Mouse (Mus musculus) stomach, postnatal 0 days (tissue): ENCODE measurements around the gene Olfr312. TPM values are rescaled to one million over a fixed set of nuclear protein-coding genes. Genes with fewer than 3 reads are reported as not detected.

Source experiments
- ATAC-seq: fragments of 200-750 bp; cut with Nextera tagmentation; 2 replicates; pipeline ENCODE4 v1.8.0; 2017; ENCODE audit not compliant: low FRiP score, low TSS enrichment
- DNase-seq: peaks from one replicate; pipeline ENCODE4 v3.0.0-alpha.2; 2016; ENCODE audit warnings: low spot score
- H3K27ac ChIP-seq: fragments of 300-500 bp; sonication (generic); replicated peaks from 2 replicates; pipeline ENCODE4 v1.5.1; 2014; ENCODE audit warnings: mild to moderate bottlenecking, control low read depth
- H3K27me3 ChIP-seq: fragments of 300-500 bp; sonication (generic); 2 replicates; pipeline ENCODE4 v1.6.1; 2014; ENCODE audit warnings: low read length; ENCODE audit not compliant: control insufficient read depth, insufficient read depth
- H3K36me3 ChIP-seq: fragments of 300-500 bp; sonication (generic); 2 replicates; pipeline ENCODE4 v1.6.1; 2014; ENCODE audit warnings: low read length, mixed read lengths; ENCODE audit not compliant: control insufficient read depth, insufficient read depth
- H3K4me1 ChIP-seq: fragments of 300-500 bp; sonication (generic); replicated peaks from 2 replicates; pipeline ENCODE4 v1.6.1; 2014; ENCODE audit warnings: antibody characterized with exemption; ENCODE audit not compliant: control insufficient read depth, insufficient read depth
- H3K4me2 ChIP-seq: fragments of 300-500 bp; sonication (generic); replicated peaks from 2 replicates; pipeline ENCODE4 v1.6.1; 2014; ENCODE audit warnings: low read depth, mild to moderate bottlenecking, control low read depth, moderate library complexity
- H3K4me3 ChIP-seq: fragments of 300-500 bp; sonication (generic); 2 replicates; pipeline ENCODE4 v1.5.1; 2014; ENCODE audit warnings: low read depth, low read length, control low read depth
- H3K9ac ChIP-seq: fragments of 300-500 bp; sonication (generic); 2 replicates; pipeline ENCODE4 v1.6.1; 2014; ENCODE audit warnings: mild to moderate bottlenecking, low read length, control low read depth, mixed read lengths
- H3K9me3 ChIP-seq: fragments of 300-500 bp; sonication (generic); 2 replicates; pipeline ENCODE4 v1.6.1; 2016; ENCODE audit warnings: low read length; ENCODE audit not compliant: control insufficient read depth
- CTCF ChIP-seq: IDR thresholded peaks from 2 replicates; pipeline ENCODE4 v1.5.1; 2016; ENCODE audit warnings: antibody characterized with exemption, low read depth, mild to moderate bottlenecking, moderate library complexity
- EP300 ChIP-seq: optimal IDR thresholded peaks from 2 replicates; pipeline ENCODE3; 2016; ENCODE audit warnings: antibody characterized with exemption
- WGBS: fragments of 180-500 bp; shearing (Covaris S2); extraction: QIAGEN DNeasy Blood & Tissue Kit; methylation state at CpG from one replicate; pipeline ENCODE4 v1.1.7; 2014; 5-methylcytosine and 5-hydroxymethylcytosine counted together
- polyA plus RNA-seq: library from polyadenylated mRNA; unstranded; fragments of >200 nt; fragmentation: Nextera tagmentation; extraction: Ambion mirVana; gene quantifications from 2 replicates; pipeline ENCODE4 v1.2.1, GENCODE M21; 2015

Gene Olfr312
- polyA plus RNA-seq, 1 experiment from 2014 or later: not detected

DNA sequence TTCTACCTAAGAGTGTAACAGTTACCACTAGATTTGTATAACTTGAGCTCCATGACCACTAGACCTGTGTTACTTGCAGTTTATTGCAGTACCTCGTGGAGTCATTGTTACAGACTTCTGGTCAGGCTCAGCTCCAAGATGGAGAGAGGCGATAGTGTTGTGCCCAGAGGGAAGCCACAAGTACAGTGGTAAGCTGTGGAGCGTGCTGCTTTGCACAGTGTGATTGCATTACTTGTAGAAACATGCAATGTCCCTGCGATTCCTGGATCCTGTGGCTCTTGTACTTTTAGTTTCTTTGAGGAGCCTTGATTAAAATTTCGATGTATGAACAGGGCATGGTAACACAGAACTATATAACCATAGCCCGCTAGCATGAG lies 38.9 kb downstream of the Olfr312 start:
- H3K4me2 ChIP-seq: peak overlapping the region; percentile 84
- H3K9me3 ChIP-seq: no peaks in the 10 kb centered on the region
- 0 out of 2 replicates have a peak, but pooled peaks cover 2% of the 10 kb centered on the region for H3K4me1 ChIP-seq
- peak overlapping the region; percentile 69 for H3K4me3 ChIP-seq
- no peaks in the 10 kb centered on the region for H3K36me3 ChIP-seq
- no peak for ATAC-seq
- TF ChIP-seq EP300: no peak
- no peak for TF ChIP-seq CTCF
- no peak overlapping the region for H3K9ac ChIP-seq
- no peak for DNase-seq
- H3K27ac ChIP-seq: no peak overlapping the region
- 67% methylated on average over 6 of the region's 6 CpGs for WGBS
- H3K27me3 ChIP-seq: no peaks in the 10 kb centered on the region

DNA sequence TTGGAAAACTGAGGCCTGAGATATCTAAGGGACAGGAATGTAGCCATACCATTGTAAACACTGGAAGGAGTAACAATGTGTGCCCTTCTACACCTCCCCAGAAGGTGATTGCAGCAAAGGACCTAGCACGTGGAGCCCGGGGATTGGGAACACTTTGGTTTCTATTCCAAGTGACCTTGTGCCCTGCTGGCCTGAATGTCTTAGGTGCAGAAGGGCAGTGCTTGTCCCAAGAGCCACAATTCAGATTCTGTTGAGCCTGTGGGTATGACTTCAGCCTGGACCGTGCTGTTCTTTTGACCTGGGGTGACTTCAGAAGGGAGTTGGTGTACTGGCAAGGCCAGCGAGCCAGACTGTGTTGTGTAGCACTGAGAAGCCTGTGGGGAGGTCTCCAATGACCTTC lies 41.9 kb downstream of the Olfr312 start:
- Histone ChIP-seq H3K9me3 (no peaks in the 10 kb centered on the region), H3K36me3 (no peaks in the 10 kb centered on the region), H3K4me1 (0 out of 2 replicates have a peak, but pooled peaks cover 2% of the 10 kb centered on the region), H3K27me3 (no peaks in the 10 kb centered on the region), H3K27ac (no peak overlapping the region), H3K9ac (no peak overlapping the region), H3K4me2 (no peak overlapping the region), H3K4me3 (no peak overlapping the region)
- WGBS: 83% methylated on average over 4 of the region's 4 CpGs
- ATAC-seq (no peak), DNase-seq (no peak)
- TF ChIP-seq CTCF: no peak
- TF ChIP-seq EP300: no peak

DNA sequence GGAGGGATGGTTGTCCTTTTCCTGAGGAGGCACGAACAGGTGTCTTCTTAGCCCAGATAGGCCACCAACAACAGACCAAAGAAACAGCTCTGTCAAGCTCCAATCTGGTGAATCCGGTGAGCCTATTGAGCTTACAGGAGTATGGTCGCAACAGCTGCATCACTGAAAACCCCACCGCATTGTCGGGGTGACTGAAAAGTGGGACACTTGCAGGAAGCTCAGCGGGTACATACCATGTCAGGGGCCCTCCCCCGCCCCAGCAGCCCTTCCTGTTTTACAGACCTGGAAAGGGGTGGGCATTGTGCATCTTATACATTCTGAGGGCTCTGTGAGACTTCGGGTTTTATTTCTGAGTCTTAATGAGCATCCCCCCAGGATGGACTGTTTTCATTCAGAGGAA lies 54.7 kb downstream of the Olfr312 start:
- peaks cover 10% of the 10 kb centered on the region; the same call in 1 of the 2 replicates for H3K36me3 ChIP-seq
- H3K27ac ChIP-seq: no peak overlapping the region
- no peaks in the 10 kb centered on the region for H3K4me1 ChIP-seq
- DNase-seq: no peak
- no peak for ATAC-seq
- WGBS: 91% methylated on average over 8 of the region's 8 CpGs
- H3K4me2 ChIP-seq: no peak overlapping the region
- TF ChIP-seq CTCF: no peak
- TF ChIP-seq EP300: no peak
- no peak overlapping the region for H3K4me3 ChIP-seq
- no peak overlapping the region for H3K9ac ChIP-seq
- H3K27me3 ChIP-seq: no peaks in the 10 kb centered on the region
- no peaks in the 10 kb centered on the region for H3K9me3 ChIP-seq

Other genes starting within 250 kb of the Olfr312 start
- not detected in 2 replicates for gene Olfr324, start 234.1 kb upstream of the Olfr312 start, polyA plus RNA-seq
- 1,000 and 1,066 TPM in 2 replicates for gene 2210407C18Rik, start 213.2 kb upstream of the Olfr312 start, polyA plus RNA-seq
- 0.29 and 0.46 TPM in 2 replicates for gene Olfr323, start 198.7 kb upstream of the Olfr312 start, polyA plus RNA-seq
- gene Trim58, start 188.8 kb upstream of the Olfr312 start, polyA plus RNA-seq: 1.5 and 1.9 TPM in 2 replicates
- not detected in 2 replicates for gene Olfr322, start 170.5 kb upstream of the Olfr312 start, polyA plus RNA-seq
- not detected in 2 replicates for gene Olfr320, start 148.1 kb upstream of the Olfr312 start, polyA plus RNA-seq
- not detected in 2 replicates for gene Olfr319, start 130.1 kb upstream of the Olfr312 start, polyA plus RNA-seq
- gene Olfr318, start 105.2 kb upstream of the Olfr312 start, polyA plus RNA-seq: not detected in 2 replicates
- 0.06 TPM in 1 of 2 replicates, not detected in the other for gene Olfr317, start 90.0 kb upstream of the Olfr312 start, polyA plus RNA-seq
- gene Olfr316, start 76.5 kb upstream of the Olfr312 start, polyA plus RNA-seq: not detected in 2 replicates
- gene Olfr315, start 56.0 kb upstream of the Olfr312 start, polyA plus RNA-seq: not detected in 2 replicates
- not detected in 2 replicates for gene Olfr314, start 46.3 kb upstream of the Olfr312 start, polyA plus RNA-seq
- 3.1 and 3.7 TPM in 2 replicates for gene Fam183b, start 27.3 kb upstream of the Olfr312 start, polyA plus RNA-seq
- gene Olfr313, start 14.2 kb upstream of the Olfr312 start, polyA plus RNA-seq: not detected in 2 replicates
- gene Olfr311, start 10.0 kb downstream of the Olfr312 start, polyA plus RNA-seq: 0.08 TPM in 1 of 2 replicates, not detected in the other
- gene Gm12258, start 17.9 kb downstream of the Olfr312 start, polyA plus RNA-seq: 2.4 and 2.6 TPM in 2 replicates
- gene 2810021J22Rik, start 38.0 kb downstream of the Olfr312 start, polyA plus RNA-seq: 2.6 and 3.2 TPM in 2 replicates
- gene Zfp39, start 75.0 kb downstream of the Olfr312 start, polyA plus RNA-seq: 1.6 and 1.9 TPM in 2 replicates
- 0.04 TPM in 1 of 2 replicates, not detected in the other for gene Btnl10, start 88.7 kb downstream of the Olfr312 start, polyA plus RNA-seq
- gene Rnf187, start 109.7 kb downstream of the Olfr312 start, polyA plus RNA-seq: 136 and 140 TPM in 2 replicates
- gene Hist3h2ba, start 119.7 kb downstream of the Olfr312 start, polyA plus RNA-seq: 7.5 and 8.9 TPM in 2 replicates
- 18.7 and 19.1 TPM in 2 replicates for gene Hist3h2a, start 125.4 kb downstream of the Olfr312 start, polyA plus RNA-seq
- 0.05 and 0.08 TPM in 2 replicates for gene Trim17, start 125.4 kb downstream of the Olfr312 start, polyA plus RNA-seq
- gene Trim11, start 148.9 kb downstream of the Olfr312 start, polyA plus RNA-seq: 9.9 and 11.0 TPM in 2 replicates